Mouse (Mus musculus) stomach, embryonic 14.5 days (tissue): ENCODE measurements around the gene Arid1a. TPM values are rescaled to one million over a fixed set of nuclear protein-coding genes. Genes with fewer than 3 reads are reported as not detected.

ENCODE experiments used
- ATAC-seq: fragments of 200-750 bp; cut with Nextera tagmentation; 2 replicates; pipeline ENCODE4 v1.8.0; 2017; ENCODE audit warnings: low read depth, moderate TSS enrichment; ENCODE audit not compliant: insufficient number of reproducible peaks, insufficient read depth, low FRiP score
- H3K27ac ChIP-seq: fragments of 300-500 bp; sonication (generic); 2 replicates; pipeline ENCODE4 v1.5.1; 2014; ENCODE audit warnings: mild to moderate bottlenecking, low read length, moderate library complexity, mixed read lengths
- H3K27me3 ChIP-seq: fragments of 300-500 bp; sonication (generic); 2 replicates; pipeline ENCODE4 v1.6.1; 2014; ENCODE audit warnings: low read length, control low read depth, mixed read lengths; ENCODE audit not compliant: control insufficient read depth, insufficient read depth
- H3K36me3 ChIP-seq: fragments of 300-500 bp; sonication (generic); 2 replicates; pipeline ENCODE4 v1.6.1; 2014; ENCODE audit warnings: mild to moderate bottlenecking, control low read depth, low read length, moderate library complexity, mixed read lengths; ENCODE audit not compliant: control insufficient read depth, insufficient read depth
- H3K4me1 ChIP-seq: fragments of 300-500 bp; sonication (generic); 2 replicates; pipeline ENCODE4 v1.6.1; 2014; ENCODE audit warnings: low read length, control low read depth, mixed read lengths; ENCODE audit not compliant: control insufficient read depth, insufficient read depth
- H3K4me2 ChIP-seq: fragments of 300-500 bp; sonication (generic); replicated peaks from 2 replicates; pipeline ENCODE4 v1.6.1; 2014; ENCODE audit warnings: low read depth, low read length, control low read depth
- H3K4me3 ChIP-seq: fragments of 300-500 bp; sonication (generic); 2 replicates; pipeline ENCODE4 v1.5.1; 2014; ENCODE audit warnings: low read depth, low read length, control low read depth
- H3K9ac ChIP-seq: fragments of 300-500 bp; sonication (generic); replicated peaks from 2 replicates; pipeline ENCODE4 v1.6.1; 2014; ENCODE audit warnings: low read depth, mild to moderate bottlenecking, control low read depth, low read length, moderate library complexity, mixed read lengths
- H3K9me3 ChIP-seq: fragments of 300-500 bp; sonication (generic); 2 replicates; pipeline ENCODE4 v1.6.1; 2016; ENCODE audit warnings: low read depth, low read length, control low read depth; ENCODE audit not compliant: control insufficient read depth
- WGBS: fragments of 180-500 bp; shearing (Covaris S2); extraction: QIAGEN DNeasy Blood & Tissue Kit; methylation state at CpG from one replicate; pipeline ENCODE4 v1.1.7; 2014; 5-methylcytosine and 5-hydroxymethylcytosine counted together
- polyA plus RNA-seq: library from polyadenylated mRNA; unstranded; fragments of >200 nt; fragmentation: Nextera tagmentation; extraction: Ambion mirVana; gene quantifications from 2 replicates; pipeline ENCODE4 v1.2.1, GENCODE M21; 2014

Arid1a gene
- polyA plus RNA-seq, 1 experiment from 2014 or later = 49.4 TPM

GRCm38 (mm10) chr4:133666199-133666598, 90.4 kb downstream of the Arid1a start:
- H3K27ac ChIP-seq = 0 out of 2 replicates have a peak overlapping the region, but pooled peaks have one; percentile 33
- WGBS = 81% methylated on average over 6 of the region's 6 CpGs
- no peak overlapping the region for H3K9ac ChIP-seq
- no peaks in the 10 kb centered on the region for H3K9me3 ChIP-seq
- H3K27me3 ChIP-seq = no peaks in the 10 kb centered on the region
- H3K4me2 ChIP-seq = no peak overlapping the region
- H3K4me3 ChIP-seq = no peak overlapping the region
- peaks cover 8% of the 10 kb centered on the region for H3K36me3 ChIP-seq
- ATAC-seq = no peak
- H3K4me1 ChIP-seq = peaks cover 17% of the 10 kb centered on the region

DNA sequence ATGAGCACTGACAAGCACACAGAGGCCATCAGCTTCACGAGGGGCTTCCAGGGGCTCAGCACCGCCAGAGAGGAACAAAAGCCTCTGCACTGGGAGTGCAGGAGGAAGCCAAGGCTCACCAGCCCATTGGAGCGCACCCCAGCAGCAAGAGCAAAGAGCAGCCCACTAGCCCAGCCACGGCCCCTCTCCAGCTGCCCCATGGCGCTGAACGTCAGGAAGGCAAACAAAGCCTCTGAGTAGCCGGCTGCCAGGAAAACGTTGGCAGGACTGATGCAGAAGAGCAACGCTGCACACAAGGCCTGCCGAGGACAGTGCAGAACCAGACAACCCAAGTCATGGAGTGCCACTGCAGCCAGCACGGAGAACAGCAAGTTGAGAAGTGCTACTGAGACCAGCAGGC, 91.5 kb downstream of the Arid1a start:
- no peaks in the 10 kb centered on the region for H3K27me3 ChIP-seq
- 0 out of 2 replicates have a peak overlapping the region, but pooled peaks have one; percentile 10 for H3K27ac ChIP-seq
- H3K36me3 ChIP-seq = peaks cover 8% of the 10 kb centered on the region
- no peak overlapping the region for H3K4me2 ChIP-seq
- WGBS = 49% methylated on average over 11 of the region's 11 CpGs
- H3K4me1 ChIP-seq = peaks cover 18% of the 10 kb centered on the region
- no peaks in the 10 kb centered on the region for H3K9me3 ChIP-seq
- no peak overlapping the region for H3K4me3 ChIP-seq
- H3K9ac ChIP-seq = no peak overlapping the region
- no peak for ATAC-seq

DNA sequence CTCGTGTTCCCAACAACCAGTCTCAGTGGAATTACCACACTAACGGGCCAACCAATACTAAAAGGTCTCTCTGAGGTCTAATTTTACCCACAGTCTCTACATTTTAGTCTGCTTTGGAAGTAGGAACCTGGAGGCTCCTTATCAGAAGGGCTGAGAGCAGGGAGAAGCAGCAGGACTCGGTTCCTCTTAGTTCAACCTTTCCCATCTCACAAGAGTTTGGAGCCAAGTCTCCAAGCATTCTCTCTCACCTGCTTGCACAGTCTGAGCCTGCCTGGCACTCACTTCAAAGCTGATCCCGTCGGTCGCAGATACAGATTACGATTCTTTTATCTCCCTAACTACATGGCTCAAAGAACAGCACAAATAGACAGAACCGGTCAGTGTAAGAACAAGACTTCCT, 93.6 kb downstream of the Arid1a start:
- peaks cover 8% of the 10 kb centered on the region for H3K36me3 ChIP-seq
- no peaks in the 10 kb centered on the region for H3K27me3 ChIP-seq
- H3K4me3 ChIP-seq = no peak overlapping the region
- H3K9ac ChIP-seq = no peak overlapping the region
- H3K4me2 ChIP-seq = no peak overlapping the region
- no peaks in the 10 kb centered on the region for H3K9me3 ChIP-seq
- 84% methylated on average over 8 of the region's 8 CpGs for WGBS
- peaks cover 28% of the 10 kb centered on the region for H3K4me1 ChIP-seq
- no peak for ATAC-seq
- H3K27ac ChIP-seq = no peak overlapping the region

DNA sequence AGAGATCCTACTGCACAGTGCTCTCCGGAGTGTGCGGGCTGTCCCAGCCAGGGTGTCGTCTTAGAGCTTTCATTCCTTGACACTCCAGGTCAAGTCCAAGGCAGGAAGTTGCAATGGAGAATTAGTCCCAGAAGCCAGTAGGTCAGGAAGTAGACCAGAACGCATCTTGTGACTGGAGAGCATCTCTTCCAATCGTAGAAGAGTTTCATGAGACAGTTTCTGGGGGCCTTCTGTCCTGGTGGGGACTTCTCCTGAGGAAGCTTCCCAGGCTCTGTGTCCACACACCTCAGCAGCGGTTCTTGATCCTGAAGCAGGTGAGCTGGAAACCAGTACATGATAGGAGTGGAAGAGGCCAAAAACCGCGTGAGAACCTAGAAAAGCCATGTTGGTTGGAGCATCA, 94.1 kb downstream of the Arid1a start:
- Histone ChIP-seq H3K4me2 (no peak overlapping the region), H3K27ac (no peak overlapping the region), H3K4me3 (no peak overlapping the region), H3K4me1 (peaks cover 28% of the 10 kb centered on the region), H3K9me3 (no peaks in the 10 kb centered on the region), H3K36me3 (peaks cover 8% of the 10 kb centered on the region), H3K27me3 (no peaks in the 10 kb centered on the region), H3K9ac (no peak overlapping the region)
- 83% methylated on average over 8 of the region's 8 CpGs for WGBS
- ATAC-seq = no peak

- peak; percentile 57 for ATAC-seq
- Histone ChIP-seq H3K4me2 (peak overlapping the region; percentile 43), H3K9ac (no peak overlapping the region), H3K4me3 (peak overlapping the region; percentile 19), H3K36me3 (peaks cover 8% of the 10 kb centered on the region), H3K4me1 (peaks cover 28% of the 10 kb centered on the region), H3K9me3 (no peaks in the 10 kb centered on the region), H3K27ac (peak overlapping the region; percentile 95), H3K27me3 (no peaks in the 10 kb centered on the region)
- WGBS = 8% methylated on average over 10 of the region's 10 CpGs
Measured at GRCm38 (mm10) chr4:133660193-133661155, 96.1 kb downstream of the Arid1a start.

GRCm38 (mm10) chr4:133659497-133660192, 96.9 kb downstream of the Arid1a start:
- peak; percentile 39 for ATAC-seq
- H3K4me1 ChIP-seq = peaks cover 25% of the 10 kb centered on the region
- 9% methylated on average over 15 of the region's 15 CpGs for WGBS

DNA sequence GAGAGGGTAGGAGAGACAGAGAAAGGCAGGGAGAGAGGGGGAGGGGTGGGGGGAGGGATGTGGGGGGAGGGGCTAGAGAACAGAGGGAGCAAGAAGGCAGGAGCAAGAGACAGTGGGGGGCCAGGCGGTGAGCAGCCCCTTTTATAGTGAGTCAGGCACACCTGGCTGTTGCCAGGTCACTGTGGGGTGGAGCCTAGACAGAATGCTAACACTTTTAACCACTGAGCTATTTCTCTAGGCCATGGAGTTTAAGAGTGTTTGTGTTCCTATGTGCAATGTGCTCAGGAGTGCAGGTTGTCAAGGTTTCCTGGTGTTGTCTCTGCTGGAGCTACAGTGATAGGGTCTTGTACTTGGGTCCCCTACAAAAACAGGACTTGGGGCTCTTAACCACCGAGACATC, 97.8 kb downstream of the Arid1a start:
- Histone ChIP-seq H3K27ac (peak overlapping the region; percentile 95; the same call in 1 of the 2 replicates), H3K4me3 (no peak overlapping the region), H3K9me3 (no peaks in the 10 kb centered on the region), H3K4me1 (peaks cover 25% of the 10 kb centered on the region), H3K4me2 (no peak overlapping the region), H3K9ac (no peak overlapping the region), H3K36me3 (peaks cover 8% of the 10 kb centered on the region), H3K27me3 (no peaks in the 10 kb centered on the region)
- ATAC-seq = no peak
- WGBS = 37% methylated on average over 2 of the region's 2 CpGs

More at GRCm38 (mm10) chr4:133659497-133660192, 96.9 kb downstream of the Arid1a start:
- Histone ChIP-seq H3K9me3 (no peaks in the 10 kb centered on the region), H3K9ac (no peak overlapping the region), H3K4me2 (peak overlapping the region; percentile 43), H3K27me3 (no peaks in the 10 kb centered on the region), H3K4me3 (peak overlapping the region; percentile 19), H3K36me3 (peaks cover 8% of the 10 kb centered on the region), H3K27ac (peak overlapping the region; percentile 95)

GRCm38 (mm10) chr4:133657829-133658458, 98.6 kb downstream of the Arid1a start:
- no peak overlapping the region for H3K4me2 ChIP-seq
- H3K36me3 ChIP-seq = peaks cover 8% of the 10 kb centered on the region
- ATAC-seq = no peak
- H3K9ac ChIP-seq = no peak overlapping the region
- H3K4me1 ChIP-seq = peaks cover 25% of the 10 kb centered on the region
- H3K27ac ChIP-seq = no peak overlapping the region
- no peaks in the 10 kb centered on the region for H3K9me3 ChIP-seq
- no peak overlapping the region for H3K4me3 ChIP-seq
- H3K27me3 ChIP-seq = no peaks in the 10 kb centered on the region
- WGBS = 51% methylated on average over 5 of the region's 5 CpGs
